Mouse (Mus musculus) lung, embryonic 14.5 days (tissue): Measurements from ENCODE around the gene F3. TPM values are rescaled to one million over a fixed set of nuclear protein-coding genes. Genes with fewer than 3 reads are reported as not detected.

Source experiments
- ATAC-seq: fragments of 200-750 bp; cut with Nextera tagmentation; 2 replicates; pipeline ENCODE4 v1.8.0; 2017; ENCODE audit warnings: mild to moderate bottlenecking, moderate TSS enrichment, moderate library complexity; ENCODE audit not compliant: insufficient read depth
- DNase-seq: peaks from one replicate; pipeline ENCODE4 v3.0.0-alpha.2; 2015
- H3K27ac ChIP-seq: fragments of 300-500 bp; sonication (generic); 2 replicates; pipeline ENCODE4 v1.5.1; 2014; ENCODE audit warnings: low read depth, mild to moderate bottlenecking, moderate library complexity
- H3K27me3 ChIP-seq: fragments of 300-500 bp; sonication (generic); 2 replicates; pipeline ENCODE4 v1.6.1; 2014; ENCODE audit warnings: low read length, control low read depth; ENCODE audit not compliant: insufficient read depth
- H3K36me3 ChIP-seq: fragments of 300-500 bp; sonication (generic); 2 replicates; pipeline ENCODE4 v1.6.1; 2014; ENCODE audit warnings: control low read depth; ENCODE audit not compliant: insufficient read depth
- H3K4me1 ChIP-seq: fragments of 300-500 bp; sonication (generic); 2 replicates; pipeline ENCODE4 v1.6.1; 2014; ENCODE audit warnings: antibody characterized with exemption, control low read depth; ENCODE audit not compliant: insufficient read depth
- H3K4me2 ChIP-seq: fragments of 300-500 bp; sonication (generic); 2 replicates; pipeline ENCODE4 v1.6.1; 2014; ENCODE audit warnings: mild to moderate bottlenecking
- H3K4me3 ChIP-seq: fragments of 300-500 bp; sonication (generic); 2 replicates; pipeline ENCODE4 v1.5.1; 2014; ENCODE audit warnings: low read depth, low read length
- H3K9ac ChIP-seq: fragments of 300-500 bp; sonication (generic); 2 replicates; pipeline ENCODE4 v1.6.1; 2014
- H3K9me3 ChIP-seq: fragments of 300-500 bp; sonication (generic); 2 replicates; pipeline ENCODE4 v1.6.1; 2016; ENCODE audit warnings: low read depth, low read length, control low read depth
- CTCF ChIP-seq: IDR thresholded peaks from 2 replicates; pipeline ENCODE4 v1.5.1; 2016; ENCODE audit warnings: antibody characterized with exemption, low read depth
- WGBS: fragments of 180-500 bp; shearing (Covaris S2); extraction: QIAGEN DNeasy Blood & Tissue Kit; methylation state at CpG from one replicate; pipeline ENCODE4 v1.1.7; 2014; 5-methylcytosine and 5-hydroxymethylcytosine counted together
- polyA plus RNA-seq: library from polyadenylated mRNA; unstranded; fragments of >200 nt; fragmentation: Nextera tagmentation; extraction: Ambion mirVana; gene quantifications from 2 replicates; pipeline ENCODE4 v1.2.1, GENCODE M21; 2014

Gene F3
- polyA plus RNA-seq, 1 experiment from 2014 or later: 16.1 TPM

GRCm38 (mm10) chr3:121783020-121783419 lies 59.7 kb downstream of the F3 start:
- no peaks in the 10 kb centered on the region for H3K4me1 ChIP-seq
- no peaks in the 10 kb centered on the region for H3K9me3 ChIP-seq

More at GRCm38 (mm10) chr3:121783020-121783419, 59.7 kb downstream of the F3 start:
- no peak for ATAC-seq
- Histone ChIP-seq H3K4me3 (no peak overlapping the region), H3K27ac (no peak overlapping the region), H3K27me3 (no peaks in the 10 kb centered on the region), H3K4me2 (no peak overlapping the region), H3K9ac (no peak overlapping the region), H3K36me3 (peaks cover 27% of the 10 kb centered on the region; the same call in 1 of the 2 replicates)
- DNase-seq: no peak
- no peak for TF ChIP-seq CTCF
- WGBS: 72% methylated on average over 6 of the region's 6 CpGs

Other genes with a start within 250 kb of the F3 start
- gene Slc44a3, start 191.1 kb upstream of the F3 start, polyA plus RNA-seq: 12.0 and 12.2 TPM in 2 replicates
- not detected in 2 replicates for gene 4930432M17Rik, start 52.8 kb upstream of the F3 start, polyA plus RNA-seq
- gene Abcd3, start 91.8 kb downstream of the F3 start, polyA plus RNA-seq: 78.0 and 78.7 TPM in 2 replicates
- 66.2 and 71.3 TPM in 2 replicates for gene Arhgap29, start 229.0 kb downstream of the F3 start, polyA plus RNA-seq